Mouse (Mus musculus): ENCODE results near the gene Myo6.

The Myo6 gene

DNA sequence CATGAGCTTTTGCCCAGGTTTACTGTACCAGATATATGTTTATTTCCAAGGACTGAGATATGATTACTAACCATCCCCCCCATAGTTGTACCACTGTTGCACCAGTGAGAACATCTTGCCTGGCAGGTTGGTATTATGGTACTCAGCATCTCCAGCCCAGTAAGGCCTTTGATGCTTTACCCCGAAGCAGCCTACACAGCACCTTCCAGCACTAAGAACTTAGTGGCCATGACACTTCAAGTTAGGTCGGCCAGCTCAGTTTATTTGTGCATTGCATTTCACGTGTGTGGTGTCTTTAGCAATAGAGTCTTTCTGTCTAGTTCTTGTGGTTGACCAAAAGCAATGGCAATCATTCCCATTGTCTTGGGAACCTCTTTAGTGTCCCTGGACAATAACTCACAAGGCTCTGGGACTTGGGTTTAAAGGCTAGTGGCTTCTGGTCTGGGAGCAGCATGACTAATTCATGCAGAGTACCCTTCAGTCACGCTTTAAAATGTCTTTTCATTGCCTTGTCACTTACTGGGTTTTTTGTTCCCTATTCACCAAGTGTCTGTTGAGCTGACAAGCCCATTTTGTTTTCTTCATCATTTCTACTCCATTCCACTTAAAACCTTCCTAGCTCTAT is 69.1 kb downstream of the Myo6 start:
- DNase-seq (ENCODE audit: low read depth, low spot score): no peak

DNA sequence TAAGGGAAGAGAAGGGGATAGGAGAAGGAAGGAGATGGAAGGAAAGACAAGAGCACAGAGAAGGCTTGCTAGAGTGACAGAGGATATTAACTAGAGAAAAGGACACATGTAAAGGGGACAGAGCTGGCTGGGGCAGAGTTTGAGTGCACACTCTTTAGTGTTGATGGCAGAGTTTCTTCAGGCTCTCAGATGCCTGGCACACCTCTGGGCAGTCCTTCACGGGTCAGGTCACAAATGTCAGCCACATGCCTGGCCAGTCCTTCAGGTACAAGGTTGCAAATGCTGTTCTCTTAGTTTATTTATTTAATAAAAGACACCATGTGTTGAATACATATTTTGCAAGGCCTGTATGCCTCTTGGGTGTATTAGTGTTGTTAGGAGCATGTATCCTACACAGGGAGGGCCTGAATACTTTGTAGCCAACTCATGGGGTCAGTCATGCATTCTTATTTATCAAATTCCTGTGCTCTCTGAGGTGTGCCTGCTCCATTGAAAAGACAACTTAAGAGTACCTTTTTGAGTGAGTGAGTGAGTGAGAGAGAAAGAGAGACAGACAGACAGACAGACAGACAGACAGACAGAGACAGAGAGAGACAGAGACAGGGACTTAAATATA is 72.5 kb downstream of the Myo6 start:
- DNase-seq (ENCODE audit: low read depth, low spot score): no peak

DNA sequence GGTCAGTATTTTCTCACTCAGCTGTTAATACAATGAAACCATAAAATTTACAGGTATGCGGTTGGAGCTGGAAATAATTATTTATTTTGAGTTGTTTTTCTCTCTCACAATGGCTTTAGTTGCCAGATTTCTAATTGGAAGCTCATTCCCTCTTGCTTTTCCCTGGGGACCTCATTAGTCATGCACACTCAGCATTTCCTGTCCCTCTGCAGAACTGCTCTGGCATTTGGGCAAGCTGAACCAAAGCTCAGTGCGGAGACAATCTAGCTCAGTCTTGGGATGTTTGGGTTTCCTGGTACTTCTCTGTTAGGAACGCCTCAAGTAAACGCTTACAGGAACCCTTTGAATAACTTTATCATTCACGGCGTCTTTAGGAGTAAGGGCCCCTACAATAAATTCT is 76.9 kb downstream of the Myo6 start:
- peak; percentile 50 for DNase-seq (ENCODE audit: low read depth, low spot score)

DNA sequence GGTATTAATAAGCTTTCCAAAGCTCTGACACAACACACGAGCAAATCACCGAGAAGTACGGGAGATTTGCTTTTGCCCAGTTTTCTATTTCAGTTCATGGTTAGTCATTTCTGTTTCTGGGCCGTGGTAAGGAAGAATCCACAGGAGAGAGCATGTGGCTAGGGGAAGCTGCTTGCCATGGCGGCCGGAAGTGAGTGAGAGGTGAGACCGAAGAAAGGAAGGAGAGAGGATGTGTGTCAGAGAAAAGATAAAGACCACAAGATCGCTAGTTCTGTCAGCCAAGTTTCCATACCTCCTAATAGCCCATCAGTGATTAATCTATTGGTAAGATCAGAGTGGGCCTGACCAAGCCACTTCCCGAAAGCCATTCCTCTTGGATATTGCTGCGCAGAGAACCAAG is 87.3 kb downstream of the Myo6 start:
- DNase-seq (ENCODE audit: low read depth, low spot score): no peak

DNA sequence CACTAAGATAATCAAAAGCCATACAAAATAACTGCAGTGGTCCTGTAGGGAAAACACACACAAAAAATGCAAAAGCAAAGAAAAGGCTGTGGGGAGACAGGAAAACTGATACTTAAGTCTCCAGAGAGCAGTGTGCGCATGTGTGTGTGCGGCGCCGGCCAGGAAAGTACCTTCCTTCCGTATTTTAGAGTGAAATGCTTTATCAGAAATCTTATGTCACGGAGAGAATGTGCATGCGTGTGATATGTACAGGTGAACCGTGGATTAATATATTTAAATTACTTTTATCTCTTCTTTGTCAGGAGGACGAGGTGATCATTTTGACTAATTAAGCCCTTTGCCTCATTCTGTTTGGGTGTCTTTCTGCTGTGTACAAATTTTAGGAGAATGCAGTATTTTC is 88.4 kb downstream of the Myo6 start:
- DNase-seq (ENCODE audit: low read depth, low spot score): no peak

DNA sequence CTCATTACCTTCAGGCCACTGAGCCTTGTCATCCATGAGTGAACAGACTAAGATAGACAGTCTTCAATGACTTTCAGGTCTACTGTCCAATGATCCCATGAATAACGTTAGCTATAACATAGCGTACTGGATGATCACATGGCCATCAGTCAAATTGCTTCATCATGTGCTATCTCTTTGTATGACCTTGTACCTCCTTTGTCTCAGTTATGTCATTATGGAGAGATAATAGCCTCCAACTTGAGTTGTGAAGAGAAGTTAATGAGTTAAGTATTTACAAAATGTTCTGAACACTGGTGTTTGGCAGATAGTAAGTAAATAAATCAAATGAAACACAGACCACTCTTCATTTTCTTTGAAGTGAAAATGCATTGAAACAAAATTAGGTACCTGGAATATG is 91.7 kb downstream of the Myo6 start:
- no peak for DNase-seq (ENCODE audit: low read depth, low spot score)

DNA sequence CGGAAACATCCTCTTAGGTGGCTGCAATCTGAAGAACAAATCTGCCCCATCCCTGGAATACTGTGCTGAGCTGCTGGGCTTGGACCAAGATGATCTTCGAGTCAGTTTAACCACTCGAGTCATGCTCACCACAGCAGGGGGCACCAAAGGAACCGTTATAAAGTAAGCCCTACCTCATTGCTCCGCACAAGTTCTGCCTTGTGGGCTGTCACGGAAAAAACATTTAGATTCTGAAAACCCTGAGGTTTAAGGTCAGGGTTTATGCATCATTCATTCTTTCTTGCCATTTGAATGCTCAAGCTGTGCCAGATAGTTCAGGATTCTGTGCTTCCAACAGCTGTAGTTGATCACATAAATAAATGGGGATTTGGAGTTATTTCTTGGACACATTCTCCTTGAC is 93.6 kb downstream of the Myo6 start:
- peak; percentile 22 for DNase-seq (ENCODE audit: low read depth, low spot score)

DNA sequence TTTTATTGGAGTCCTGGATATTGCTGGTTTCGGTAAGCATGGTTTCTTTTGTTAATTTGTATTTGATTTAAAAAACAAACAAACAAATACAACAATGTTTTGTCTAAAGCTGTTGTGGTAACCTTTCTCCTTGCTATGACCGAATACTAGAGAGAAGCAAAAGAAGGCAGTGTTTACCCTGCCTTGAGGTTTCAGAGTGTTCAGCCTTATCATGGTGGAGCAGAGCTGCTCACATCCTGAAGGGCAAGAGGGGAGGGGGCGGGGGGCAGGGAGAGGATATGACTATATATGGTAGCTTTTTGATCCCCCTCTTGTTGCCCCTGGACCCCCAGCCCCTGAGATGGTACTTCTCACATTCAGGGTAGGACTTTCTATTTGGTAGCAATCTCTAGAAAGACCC is 96.1 kb downstream of the Myo6 start:
- DNase-seq (ENCODE audit: low read depth, low spot score): no peak

DNA sequence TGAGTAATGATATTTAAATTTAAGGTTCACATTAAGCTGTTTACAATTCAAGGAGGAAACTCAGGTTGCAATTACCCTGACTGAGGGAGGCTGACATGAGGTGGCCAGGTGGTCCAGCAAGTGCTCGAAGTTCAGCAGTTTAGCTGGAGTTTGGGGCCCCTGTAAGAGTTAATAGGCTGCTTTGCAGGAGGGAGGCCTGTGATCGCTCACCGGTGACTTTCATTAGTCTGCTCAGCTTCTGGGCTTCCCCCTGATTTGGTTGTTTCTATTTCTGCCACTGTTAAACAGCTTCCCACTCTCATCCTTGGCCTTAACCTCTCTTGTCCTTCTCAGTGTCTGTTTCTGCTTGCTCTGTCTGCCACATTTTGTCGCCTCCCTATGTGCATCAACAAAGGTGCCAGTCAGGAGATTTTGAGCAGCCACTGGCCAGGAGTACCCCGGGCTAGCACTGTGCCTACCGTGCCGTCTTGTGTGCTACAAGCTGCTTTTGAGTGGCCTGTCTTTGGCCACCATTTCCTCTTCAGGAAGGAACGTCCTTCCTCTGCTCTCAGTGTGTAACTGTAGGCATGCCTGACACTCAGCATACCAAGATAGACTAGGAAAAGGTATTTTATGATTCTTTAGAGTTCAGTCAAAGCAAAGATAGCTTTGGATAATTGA is 97.7 kb downstream of the Myo6 start:
- no peak for DNase-seq (ENCODE audit: low read depth, low spot score)

DNA sequence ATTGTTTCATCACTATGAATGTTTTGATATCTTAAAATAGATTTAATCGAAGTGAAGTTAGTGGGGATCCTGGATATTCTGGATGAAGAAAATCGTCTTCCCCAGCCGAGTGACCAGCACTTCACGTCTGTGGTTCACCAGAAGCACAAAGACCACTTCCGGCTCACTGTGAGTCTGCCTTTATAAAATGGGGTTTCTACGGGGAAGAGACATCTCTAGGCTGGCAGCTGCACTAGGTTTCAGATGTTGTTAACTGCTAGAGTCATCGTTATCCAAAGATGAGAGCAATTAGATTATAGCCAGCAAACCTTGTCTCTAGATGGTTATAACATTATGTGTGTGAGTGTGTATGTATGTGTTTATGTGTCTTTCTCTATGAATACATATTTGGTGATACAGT is 101.3 kb downstream of the Myo6 start:
- no peak for DNase-seq (ENCODE audit: low read depth, low spot score)

DNA sequence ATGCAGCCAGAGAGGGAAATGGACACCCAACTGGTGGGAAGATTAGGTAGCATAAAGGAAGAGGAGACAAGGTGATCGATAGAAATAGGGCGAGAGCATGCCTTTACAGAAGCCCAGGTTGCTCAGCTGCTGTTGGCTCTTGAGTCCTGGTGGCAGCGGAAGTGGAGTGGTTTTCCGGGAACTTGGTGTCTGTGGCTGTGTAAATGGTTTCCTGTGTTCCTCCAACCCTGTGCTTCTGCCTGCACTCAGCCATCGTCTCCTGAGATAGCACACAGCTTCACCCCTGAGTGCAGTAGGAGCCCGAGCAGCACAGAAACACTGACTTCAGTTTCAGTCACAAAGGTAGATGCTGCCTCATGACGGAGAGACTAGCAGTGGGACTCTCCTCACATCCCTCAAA is 101.7 kb downstream of the Myo6 start:
- DNase-seq (ENCODE audit: low read depth, low spot score): no peak

DNA sequence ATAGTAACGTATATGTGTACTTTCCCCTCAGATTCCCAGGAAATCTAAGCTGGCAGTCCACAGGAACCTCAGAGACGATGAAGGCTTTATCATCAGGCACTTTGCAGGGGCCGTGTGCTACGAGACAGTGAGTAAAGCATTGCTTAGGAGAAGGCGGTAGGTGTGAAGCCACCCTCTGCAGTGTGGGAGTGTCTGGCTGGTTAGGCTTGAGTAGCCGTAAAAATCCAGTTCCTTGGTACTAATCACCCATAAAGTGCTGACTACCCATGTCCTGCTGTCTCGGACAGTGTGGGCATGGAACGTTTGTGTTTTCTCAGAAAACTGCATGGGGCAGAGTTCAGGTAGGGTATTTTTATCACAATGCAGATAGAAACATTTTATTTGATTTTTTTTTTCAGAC is 104.8 kb downstream of the Myo6 start:
- no peak for DNase-seq (ENCODE audit: low read depth, low spot score)

DNA sequence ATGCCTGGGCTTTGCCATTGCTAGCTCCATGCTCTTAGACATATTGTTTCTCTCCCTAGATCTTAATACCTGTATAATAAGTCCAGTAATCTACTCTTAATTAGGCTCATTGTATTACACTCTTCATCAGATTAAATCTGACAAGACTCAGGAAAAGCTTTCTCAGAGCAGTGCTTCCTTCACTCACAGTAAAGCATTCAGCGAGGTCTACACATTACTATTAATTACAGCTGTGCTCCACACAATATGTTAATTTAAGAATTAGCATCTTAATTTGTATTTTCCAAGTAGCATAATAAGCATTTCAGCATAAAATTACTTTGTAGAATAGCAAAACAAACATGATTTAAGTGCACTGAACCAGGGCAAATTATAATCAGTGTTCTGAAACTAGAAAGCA is 108.1 kb downstream of the Myo6 start:
- no peak for DNase-seq (ENCODE audit: low read depth, low spot score)

DNA sequence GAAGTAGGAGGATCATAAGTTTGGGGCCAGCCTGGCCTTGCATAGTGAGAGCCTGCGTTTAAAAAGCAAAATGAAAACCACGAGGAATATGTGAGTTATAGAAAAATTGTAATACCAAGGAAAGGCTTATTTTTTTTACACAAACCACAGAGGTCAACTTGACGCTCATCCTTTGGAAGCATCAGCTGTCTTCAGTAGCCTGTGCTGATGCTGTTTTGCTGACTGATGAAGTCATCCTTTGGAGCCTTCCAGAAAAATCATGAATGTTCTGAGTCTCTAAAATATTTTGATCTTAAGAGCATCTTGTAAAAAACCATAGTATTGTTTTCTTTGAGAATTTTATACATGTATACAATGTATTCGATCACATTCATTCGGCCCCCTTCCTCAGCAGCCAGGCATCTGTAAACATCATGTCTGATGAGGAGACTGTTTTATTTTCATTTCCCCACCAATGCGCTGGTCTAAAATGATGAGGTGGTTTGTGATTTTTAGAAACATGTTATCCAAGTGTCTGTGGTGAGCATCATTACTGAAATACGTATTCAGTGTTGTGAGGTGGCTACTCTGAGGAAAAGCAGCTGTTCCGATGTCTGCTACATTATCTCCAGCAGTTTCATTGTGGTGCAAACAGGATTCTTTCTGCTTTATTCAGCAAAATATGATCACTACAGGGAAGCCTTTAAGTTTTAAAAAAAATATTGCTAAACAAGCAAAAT is 110.4 kb downstream of the Myo6 start:
- no peak for DNase-seq (ENCODE audit: low read depth, low spot score)

DNA sequence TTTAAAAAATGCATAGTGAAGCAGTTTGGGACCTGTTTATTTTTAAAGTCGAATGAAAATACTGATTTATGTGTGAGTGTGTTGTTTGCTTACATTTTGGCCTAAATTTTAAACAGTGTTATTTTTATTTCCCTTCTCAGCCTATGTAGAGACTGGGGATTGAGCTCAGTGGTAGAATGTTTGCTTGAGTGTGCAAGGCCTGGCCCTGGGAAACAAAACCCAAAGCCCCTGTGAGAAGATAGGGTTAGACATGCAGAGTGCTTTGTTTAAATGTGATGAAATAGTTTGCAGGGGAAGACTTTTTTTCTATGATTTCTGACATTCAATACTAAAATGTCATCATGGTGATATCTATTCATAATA is 110.9 kb downstream of the Myo6 start:
- DNase-seq (ENCODE audit: low read depth, low spot score): no peak

DNA sequence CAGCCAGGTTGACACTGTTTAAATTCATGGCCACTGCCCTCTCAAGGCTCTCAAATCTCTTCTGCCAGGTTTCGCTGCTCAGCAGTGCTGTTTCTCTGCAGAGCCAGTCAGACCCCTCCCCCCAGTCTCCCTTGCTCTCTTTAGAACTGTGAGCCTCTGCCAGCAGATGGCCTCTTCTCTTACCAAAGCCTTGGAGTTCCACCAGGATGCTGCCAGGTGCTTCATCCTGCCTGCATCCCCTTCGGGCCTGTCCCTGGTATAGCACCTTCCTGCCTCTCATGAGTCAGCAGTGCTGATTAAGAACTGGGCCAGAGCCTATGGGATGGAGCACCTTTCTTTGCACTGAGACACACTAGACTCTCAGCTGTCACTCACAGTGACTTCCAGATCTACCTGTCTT is 112.3 kb downstream of the Myo6 start:
- no peak for DNase-seq (ENCODE audit: low read depth, low spot score)

DNA sequence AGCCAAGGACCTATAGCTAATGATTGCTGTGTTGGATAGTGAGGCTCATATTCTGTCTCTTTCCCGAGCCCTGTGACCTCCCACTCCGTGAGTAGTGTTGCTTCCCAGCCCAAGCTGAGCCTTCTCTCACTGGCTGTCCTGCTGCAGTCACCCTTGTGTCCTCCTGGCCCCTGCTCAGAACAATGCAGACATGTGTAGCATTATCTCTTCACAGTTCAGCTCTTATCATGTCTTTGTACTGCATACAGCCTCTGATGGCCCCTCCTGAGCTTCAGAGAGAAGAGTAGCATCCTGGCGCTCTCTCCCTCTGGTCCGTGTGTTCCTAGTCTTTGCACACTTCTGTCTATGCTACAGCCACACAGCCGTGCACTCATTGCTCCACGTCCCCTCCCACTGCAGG is 112.9 kb downstream of the Myo6 start:
- no peak for DNase-seq (ENCODE audit: low read depth, low spot score)

DNA sequence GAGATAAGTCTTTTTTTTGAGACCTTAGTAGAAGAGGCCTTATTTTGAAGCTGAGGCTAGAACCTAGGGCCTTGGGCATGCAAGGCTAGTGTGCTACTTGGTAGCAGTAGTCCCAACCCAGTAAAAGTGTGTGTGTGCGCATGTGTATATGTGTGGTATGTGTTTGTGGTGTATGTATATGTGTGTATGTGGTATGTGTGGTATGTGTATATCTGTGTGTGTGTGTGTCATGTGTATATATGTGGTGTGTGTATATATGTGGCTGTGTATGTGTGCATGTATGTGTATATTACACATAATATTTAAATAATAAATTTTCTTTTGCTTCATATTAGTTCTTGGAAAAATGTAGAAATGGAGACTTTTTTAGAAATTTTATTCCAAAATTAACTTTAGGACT is 115.9 kb downstream of the Myo6 start:
- no peak for DNase-seq (ENCODE audit: low read depth, low spot score)

DNA sequence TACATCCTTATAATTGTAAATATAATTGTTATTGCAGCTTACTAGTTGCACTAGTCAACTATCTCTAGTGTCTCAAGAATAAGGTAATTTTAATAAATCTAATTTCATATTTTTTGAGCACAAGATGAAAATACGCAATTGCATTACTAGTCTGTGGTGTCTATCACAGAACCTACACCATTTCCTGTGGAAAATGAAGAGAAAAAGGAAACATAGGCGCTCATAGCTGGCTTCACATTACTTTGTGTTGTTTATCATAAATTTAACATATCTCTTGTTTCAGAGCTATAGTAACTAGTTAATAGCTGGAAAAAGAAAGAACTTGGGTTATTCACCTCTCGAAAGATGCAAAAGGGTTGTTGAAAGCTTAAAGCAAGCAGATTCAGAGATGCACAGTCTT is 117.6 kb downstream of the Myo6 start:
- DNase-seq (ENCODE audit: low read depth, low spot score): no peak

DNA sequence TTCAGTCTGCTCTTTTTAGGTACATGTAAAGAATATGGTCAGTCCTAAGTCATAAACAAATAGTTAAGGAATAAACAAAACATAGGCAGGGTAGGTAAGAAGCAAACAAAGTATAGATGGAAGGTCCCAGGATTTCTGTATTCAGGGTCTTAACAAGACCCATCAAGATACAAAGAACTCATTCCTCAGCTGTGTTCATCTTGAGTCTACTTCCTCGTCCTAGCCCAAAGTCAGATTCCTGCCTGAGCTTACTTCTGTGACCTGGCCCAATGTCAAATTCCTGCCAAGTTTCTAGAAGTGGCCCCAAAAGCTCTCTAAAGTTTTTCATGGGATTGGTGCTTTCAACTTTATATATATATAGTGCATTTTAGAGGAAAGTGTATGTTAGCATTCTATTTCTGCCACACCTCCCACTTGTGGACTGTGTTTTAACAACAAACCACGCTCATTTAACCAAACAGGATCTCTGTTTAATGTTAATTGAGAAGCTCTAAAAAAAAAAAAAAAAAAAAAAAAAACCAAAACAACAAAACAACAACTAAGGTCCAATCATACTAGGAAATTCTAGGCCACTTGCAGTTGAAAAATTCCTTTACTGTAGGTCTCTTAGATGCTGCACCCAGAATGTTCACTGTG is 119.8 kb downstream of the Myo6 start:
- DNase-seq (ENCODE audit: low read depth, low spot score): no peak

DNA sequence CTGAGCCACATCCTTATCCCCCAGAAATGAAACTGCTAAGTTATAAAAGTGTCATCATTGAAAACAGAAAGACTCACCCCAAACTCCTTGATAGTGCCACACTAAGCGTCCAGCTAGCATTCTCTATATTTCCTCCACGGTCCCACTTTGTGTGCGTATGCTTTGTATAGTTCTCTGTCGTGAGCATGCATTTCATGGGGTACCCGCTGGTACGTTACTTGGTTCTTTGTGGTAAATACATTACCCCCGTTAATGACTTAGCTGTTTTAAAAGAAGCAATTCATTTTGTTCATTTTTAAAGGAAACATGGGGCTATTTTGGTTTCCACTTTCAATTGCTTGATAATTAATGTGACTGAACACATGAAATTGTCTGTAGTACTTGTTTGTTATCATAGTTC is 122.0 kb downstream of the Myo6 start:
- DNase-seq (ENCODE audit: low read depth, low spot score): no peak

DNA sequence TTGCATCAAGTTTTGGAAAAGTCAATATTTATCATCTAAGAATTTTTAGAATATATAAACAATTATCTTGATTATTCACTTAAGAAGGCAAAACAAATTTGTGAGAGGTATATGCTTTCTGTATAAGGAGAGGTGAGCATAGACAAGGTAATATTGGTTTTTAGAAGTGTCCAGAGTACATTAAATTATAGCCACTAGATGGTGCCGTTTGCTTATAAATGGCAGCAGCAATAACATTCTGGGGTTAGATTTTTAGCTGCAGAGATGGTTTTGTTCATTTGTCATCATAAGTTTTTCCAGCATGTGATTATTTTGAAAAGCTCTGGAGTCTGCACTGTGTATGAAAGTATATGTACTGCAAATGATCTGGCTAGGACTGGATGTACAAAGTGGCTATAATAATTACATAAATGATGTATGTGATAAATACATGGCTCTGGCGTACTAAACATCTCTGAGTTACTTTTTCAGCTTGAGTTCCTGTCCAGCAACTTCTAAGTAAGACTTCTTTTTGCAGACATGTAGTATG is 128.3 kb downstream of the Myo6 start:
- DNase-seq (ENCODE audit: low read depth, low spot score): peak; percentile 61

Data from 3T3-L1 (cell line).